Mouse (Mus musculus) heart, postnatal 36 days (tissue): ENCODE data around the gene Cog8. TPM values are rescaled to one million over a fixed set of nuclear protein-coding genes. Genes with fewer than 3 reads are reported as not detected.

Experiments used
- microRNA-seq, 2 experiments: library from miRNA; unstranded; fragments of <30 nt; microRNA quantifications; one replicate each; pipeline ENCODE4 v1.2.0; 2021; ENCODE audit warnings: borderline number of aligned reads in 2 of 2
- total RNA-seq, 2 experiments: library from RNA; stranded (reverse); gene quantifications; 2 replicates each; pipeline ENCODE4 v1.2.3; 2021

Cog8 gene
- total RNA-seq, 2 experiments from 2014 or later: 18.8 to 18.9 TPM

Small RNA genes lying within 50 kb of the gene (microRNA-seq; reads per million reads assigned to microRNA genes)
- 0 to 0.67 reads per million in 2 experiments for gene Mir7075

Other genes with a start within 250 kb of the Cog8 start
- 1 to 10 TPM; 1.4 to 1.5 TPM for gene Has3, start 186.4 kb downstream of the Cog8 start, total RNA-seq
- gene Utp4, start 163.1 kb downstream of the Cog8 start, total RNA-seq: 10 to 100 TPM; 20.2 to 22.2 TPM
- gene Sntb2, start 120.9 kb downstream of the Cog8 start, total RNA-seq: 10 to 100 TPM; 12.7 to 13.7 TPM
- gene Vps4a, start 25.5 kb downstream of the Cog8 start, total RNA-seq: 10 to 100 TPM; 62.3 to 64.3 TPM
- 10 to 100 TPM; 61.9 to 64.7 TPM for gene Pdf, start 8.1 kb downstream of the Cog8 start, total RNA-seq
- 10 to 100 TPM; 21.3 to 24.8 TPM for gene Nip7, start 188 bp upstream of the Cog8 start, total RNA-seq
- gene Tmed6, start 9.0 kb upstream of the Cog8 start, total RNA-seq: not detected
- gene Terf2, start 39.9 kb upstream of the Cog8 start, total RNA-seq: 10 to 100 TPM; 11.5 to 13.9 TPM
- gene Cyb5b, start 94.0 kb upstream of the Cog8 start, total RNA-seq: 10 to 100 TPM; 29.4 to 43.2 TPM
- 10 to 100 TPM; 26.4 to 29.3 TPM for gene Nfat5, start 236.8 kb upstream of the Cog8 start, total RNA-seq